Mouse (Mus musculus): ENCODE results near the gene Stk10.
A peak's percentile ranks its signal among the peaks of the same experiment; 100 is the strongest.

Gene Stk10

DNA sequence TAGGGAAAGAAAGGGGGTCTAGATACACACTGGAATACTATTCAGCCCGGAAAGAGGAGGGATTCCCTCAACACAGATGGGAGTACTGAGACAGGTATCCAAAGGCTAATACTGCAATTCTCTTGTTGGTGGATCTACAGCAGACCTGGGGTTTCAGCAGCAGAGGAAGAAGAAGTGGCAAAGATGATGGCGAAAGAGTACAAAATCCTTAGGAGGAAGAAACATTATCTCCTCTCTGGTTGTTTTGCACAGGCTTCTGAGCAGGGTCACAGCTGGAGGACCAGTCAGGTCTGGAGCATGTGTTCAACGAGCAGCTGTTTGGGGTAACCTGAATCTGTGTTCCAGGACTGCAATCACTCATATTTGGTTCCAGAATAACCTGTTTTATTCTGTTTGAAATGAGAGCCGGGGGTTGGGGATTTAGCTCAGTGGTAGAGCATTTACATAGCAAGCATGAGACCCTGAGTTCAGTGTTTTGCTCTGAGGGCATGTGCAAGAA is 96.7 kb downstream of the Stk10 start:
- DNase-seq (ENCODE audit: low spot score), result no peak

GRCm38 (mm10) chr11:32632671-32633070 is 99.6 kb downstream of the Stk10 start:
- no peak for DNase-seq (ENCODE audit: low spot score)

- DNase-seq (ENCODE audit: low spot score), result no peak
Observed at GRCm38 (mm10) chr11:32633542-32633941, 100.4 kb downstream of the Stk10 start.

DNA sequence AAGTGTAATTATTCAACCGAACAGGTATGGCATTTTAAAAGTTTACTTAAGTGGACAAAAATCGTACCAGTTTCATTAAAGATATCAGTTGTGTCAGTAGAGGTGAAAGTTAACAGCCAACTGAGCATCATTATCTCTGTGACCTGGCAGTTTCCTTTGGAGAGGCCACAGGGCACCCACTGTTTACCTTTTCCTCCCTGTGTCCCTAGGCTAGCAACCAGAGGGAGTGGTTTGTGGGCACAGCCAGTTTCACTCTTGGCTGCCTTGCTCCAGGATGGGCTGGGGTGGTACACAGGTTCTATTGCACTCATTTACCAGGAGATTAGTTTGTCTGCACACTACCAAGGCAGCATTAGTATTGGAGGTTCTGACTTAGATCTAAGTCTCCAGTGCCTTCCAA is 101.0 kb downstream of the Stk10 start:
- DNase-seq (ENCODE audit: low spot score), result no peak

GRCm38 (mm10) chr11:32634842-32635241 is 101.7 kb downstream of the Stk10 start:
- no peak for DNase-seq (ENCODE audit: low spot score)

- DNase-seq (ENCODE audit: low spot score), result no peak
Observed at GRCm38 (mm10) chr11:32636275-32636674, 103.2 kb downstream of the Stk10 start.

DNA sequence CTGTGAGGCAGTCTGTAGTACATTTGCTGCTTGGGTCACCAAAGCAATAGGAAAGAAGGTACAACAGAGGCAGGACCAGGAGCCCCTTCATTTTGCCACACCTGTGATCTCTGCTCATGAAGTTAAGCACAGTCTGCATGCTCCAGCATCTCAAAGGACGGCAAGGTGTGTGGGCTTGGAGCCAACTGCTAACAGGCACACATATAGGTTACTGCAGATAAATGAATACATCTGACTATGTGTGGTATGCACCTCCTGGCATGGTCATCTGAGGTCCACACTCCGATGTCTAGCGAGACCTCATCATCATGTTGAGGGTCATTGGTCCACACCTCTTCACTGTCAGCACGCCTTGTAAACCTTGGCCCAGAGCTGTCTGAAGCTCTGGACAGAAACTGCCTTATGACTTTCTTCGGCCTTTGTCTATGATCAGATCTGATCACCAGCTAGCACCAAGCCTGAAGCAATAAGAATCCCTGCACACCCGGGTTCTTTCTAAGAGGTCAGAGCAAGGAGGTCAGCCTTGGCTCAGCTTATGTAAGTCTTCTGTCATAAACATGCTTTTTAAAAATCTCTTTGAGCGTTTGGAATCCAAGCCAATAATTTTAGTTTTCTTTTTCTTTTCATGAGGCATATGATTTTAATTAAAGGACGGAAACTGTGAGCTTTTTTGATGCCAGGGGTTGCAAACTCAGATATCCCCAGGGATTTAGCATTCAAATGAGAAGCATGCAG is 105.6 kb downstream of the Stk10 start:
- DNase-seq (ENCODE audit: low spot score), result no peak

DNA sequence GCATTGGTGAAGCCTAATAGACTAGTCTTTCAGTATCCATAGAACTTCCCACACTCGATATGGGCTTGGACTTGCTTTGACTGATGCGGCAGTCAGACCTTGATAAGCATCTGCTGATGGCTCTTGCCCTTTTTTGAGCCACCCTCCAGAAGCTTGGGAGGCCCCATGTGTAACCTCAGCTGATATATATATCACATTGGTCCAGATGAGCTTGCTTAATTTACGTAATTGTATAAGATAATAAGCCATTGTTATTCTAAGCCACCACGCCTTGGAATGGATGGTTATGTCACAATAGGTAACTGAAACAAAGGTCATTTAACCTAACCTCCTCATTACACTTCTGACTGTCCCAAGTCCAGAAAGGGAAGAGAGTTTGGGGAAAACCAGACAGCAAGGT is 107.5 kb downstream of the Stk10 start:
- DNase-seq (ENCODE audit: low spot score), result no peak

DNA sequence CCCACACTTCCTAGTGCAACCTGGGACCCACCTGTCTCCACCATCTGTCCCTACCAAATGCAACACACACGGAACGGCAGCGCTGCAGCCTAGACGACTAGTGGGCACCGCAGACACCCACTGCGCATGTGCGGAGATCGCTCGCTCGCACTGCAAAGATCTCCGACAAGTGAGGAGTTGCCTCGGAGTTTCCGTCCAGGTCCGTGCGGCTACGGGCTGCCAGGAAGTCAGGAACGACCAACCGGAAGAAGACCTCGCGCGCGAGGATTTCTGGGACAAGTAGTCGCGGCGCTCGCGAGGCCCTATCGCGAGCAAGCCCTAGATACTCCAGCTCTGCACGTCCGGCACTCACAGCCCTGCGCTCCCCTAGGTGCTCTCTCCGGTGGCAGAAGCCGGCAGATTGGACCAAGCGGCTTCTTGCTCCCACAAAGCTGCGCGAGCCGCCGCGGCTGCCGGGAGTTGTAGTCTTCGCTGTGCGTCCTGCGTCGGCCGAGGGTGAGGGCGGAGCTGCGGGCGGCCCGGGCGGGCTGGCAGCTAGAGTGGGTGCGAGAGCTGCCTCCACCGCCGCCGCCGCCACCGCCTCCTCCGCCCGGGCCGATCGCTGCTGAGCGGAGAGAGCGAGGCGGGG is 109.3 kb downstream of the Stk10 start, which contains the start of gene Fbxw11:
TSS of gene Fbxw11 (plus strand) at position 476 of the 628 bp plus-strand sequence.
- DNase-seq (ENCODE audit: low spot score), result peak; percentile 91

DNA sequence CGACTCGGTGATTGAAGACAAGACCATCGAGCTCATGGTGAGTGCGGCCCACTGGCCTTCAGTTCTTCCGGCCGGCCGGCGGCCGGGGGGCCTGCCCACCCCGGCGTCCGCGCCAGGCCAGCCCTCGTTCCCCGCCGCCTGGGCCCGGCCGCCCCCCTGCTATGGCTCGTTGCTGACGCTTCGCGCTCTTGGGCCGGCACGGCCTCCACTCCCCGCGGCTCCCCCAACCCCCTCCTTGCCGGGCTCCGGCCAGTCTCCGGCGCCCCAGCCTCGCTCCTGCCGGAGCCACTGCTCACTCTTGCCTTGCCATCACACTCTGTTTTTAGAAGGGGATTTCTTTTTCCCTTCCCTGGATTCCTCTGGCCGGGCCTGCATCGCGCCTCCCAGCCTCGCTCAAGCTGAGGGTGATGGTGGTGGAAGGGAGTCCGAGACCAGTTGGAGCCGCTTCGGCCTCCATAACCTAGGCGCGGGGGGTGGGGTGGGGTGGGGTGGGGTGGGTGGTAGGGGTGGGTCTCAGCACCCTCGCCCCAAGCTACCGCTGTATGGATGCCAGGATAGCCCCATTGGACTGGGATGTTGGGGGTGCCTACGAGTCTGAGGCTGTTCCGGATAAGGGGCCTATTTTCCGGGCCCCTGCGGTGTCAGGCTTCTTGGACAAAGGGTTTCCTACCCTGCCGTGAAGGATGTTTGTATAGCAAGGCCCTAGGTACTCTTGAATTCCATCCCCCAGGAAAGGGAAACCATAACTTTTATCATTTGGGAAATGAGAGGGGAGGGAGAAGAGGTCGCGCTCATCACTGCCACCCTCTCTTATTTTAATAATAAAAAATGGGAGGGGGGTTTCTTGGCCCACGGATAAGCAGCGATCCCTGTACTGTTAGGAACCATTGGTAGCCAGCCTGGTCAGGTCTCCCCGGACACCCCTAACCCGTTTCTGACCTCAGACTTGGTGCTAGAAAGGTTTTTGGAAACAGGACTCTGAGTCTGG is 110.1 kb downstream of the Stk10 start:
- DNase-seq (ENCODE audit: low spot score), result no peak

- DNase-seq (ENCODE audit: low spot score), result no peak
Observed at GRCm38 (mm10) chr11:32644010-32644409, 110.9 kb downstream of the Stk10 start.

GRCm38 (mm10) chr11:32647265-32647664 is 114.2 kb downstream of the Stk10 start:
- no peak for DNase-seq (ENCODE audit: low spot score)

DNA sequence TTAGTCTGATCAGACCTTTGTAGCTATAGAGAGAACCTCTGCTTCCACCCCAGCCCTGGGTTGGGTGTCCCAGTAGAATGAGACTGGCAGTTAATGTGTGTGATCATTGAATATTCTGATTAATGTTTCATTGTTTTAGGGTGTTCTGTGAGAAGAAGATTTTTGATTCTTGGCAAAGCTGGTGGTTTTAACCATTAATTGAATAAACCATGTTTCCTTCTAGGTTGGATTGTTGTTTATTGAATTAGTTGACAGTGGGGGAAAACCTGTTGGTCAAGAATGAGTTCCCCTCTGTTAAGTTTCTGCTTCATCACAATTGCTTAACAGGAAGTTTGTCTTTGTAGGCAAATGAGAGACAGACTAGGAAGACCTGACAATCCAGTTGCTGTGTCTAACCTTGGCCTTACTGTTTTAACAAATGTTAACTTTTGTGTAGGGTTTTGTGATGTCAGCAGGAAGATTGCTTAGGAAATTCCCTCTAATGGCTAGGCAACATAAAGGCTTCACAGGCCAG is 117.2 kb downstream of the Stk10 start:
- no peak for DNase-seq (ENCODE audit: low spot score)

GRCm38 (mm10) chr11:32650893-32651590 is 117.9 kb downstream of the Stk10 start:
- DNase-seq (ENCODE audit: low spot score), result no peak

DNA sequence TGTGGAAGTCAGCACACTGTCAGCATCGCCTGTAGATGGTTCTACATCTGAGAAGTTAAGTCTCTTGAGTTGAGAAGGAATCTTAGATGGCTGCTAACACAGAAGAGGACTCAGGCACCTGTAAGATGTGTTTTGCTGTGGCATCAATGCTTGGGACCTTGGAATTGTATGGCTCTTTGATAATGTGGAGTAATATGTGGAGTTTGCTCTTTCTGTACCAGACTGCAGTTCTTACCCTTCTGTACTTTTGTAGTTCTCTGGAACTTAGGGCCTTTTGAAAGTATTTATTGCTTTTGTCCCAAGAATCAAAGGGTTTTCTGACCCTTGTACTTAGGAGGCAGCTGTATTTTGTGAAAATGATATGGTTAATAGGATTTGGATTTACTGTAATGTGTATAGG is 118.6 kb downstream of the Stk10 start:
- DNase-seq (ENCODE audit: low spot score), result no peak

DNA sequence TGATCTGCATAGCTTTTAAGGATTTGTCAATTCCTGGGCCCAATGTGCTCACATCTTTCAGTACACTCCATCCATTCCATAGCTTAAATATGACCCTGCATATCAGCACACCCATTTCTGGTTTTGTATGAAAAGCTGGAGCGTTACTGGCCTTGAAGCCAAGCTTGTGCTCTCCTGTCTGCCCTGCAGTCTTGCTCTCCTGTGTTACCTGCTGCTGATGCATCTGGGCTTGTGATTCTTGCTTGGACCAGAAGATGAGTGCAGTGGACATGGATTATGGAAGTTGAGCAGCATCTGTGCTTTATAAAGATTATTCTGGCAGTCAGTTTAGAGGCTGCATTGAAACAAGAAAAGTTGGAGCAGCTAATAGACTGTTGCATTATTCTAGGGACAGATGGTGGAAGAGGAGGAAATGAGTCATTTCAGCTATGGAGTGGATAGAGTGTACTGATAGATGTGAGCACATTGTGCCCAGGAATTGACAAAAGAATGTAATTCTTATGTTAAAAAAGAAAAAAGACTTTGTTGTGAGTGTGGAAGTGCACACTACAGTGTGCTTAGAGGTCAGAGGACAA is 129.1 kb downstream of the Stk10 start:
- DNase-seq (ENCODE audit: low spot score), result no peak

GRCm38 (mm10) chr11:32665639-32666038 is 132.5 kb downstream of the Stk10 start:
- DNase-seq (ENCODE audit: low spot score), result no peak

DNA sequence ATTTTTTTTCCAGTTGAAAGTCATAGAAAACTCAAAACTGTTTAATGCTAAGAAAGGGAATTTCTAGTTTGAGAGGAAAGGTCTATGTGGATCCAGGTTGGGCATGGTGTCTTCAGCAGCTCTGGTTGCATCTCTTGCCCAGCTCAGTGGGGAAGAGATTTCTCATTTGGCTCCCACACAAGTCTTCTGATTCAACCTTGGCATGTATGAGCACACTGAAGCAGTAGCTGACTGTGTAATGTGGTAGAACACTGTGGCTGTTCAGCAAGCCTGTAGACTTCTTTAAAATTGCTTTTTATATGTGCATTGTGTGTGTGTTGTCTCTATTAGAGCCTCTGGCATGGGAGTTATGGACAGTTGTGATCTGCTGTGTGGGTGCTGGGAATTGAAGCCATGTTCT is 133.9 kb downstream of the Stk10 start:
- no peak for DNase-seq (ENCODE audit: low spot score)

- DNase-seq (ENCODE audit: low spot score), result no peak
Observed at GRCm38 (mm10) chr11:32671480-32671879, 138.4 kb downstream of the Stk10 start.

Measured in left cerebral cortex, adult 11 months (tissue).